ENCODE assay signal across 8 mouse cellular contexts in genomic region chr14:24067657-24068056, GRCm38 (mm10). TPM values are rescaled to one million over a fixed set of nuclear protein-coding genes. Genes with fewer than 3 reads are reported as not detected.
DNase-seq lines count a peak whose midpoint lies in the region; ATAC-seq and TF ChIP-seq lines count a peak whose summit lies in the region.
"Had no signal": no experiment of that assay in that cellular context is flagged by ENCODE, and none has a peak within 500 bp of the region (broad histone marks: within the 10 kb centered on the region; RNA-seq: fewer than 3 reads in every experiment).

No protein-coding gene starts in this region.

- H3K9me3 ChIP-seq in lung, embryonic 14.5 days (ENCODE audit: low read depth, low read length), result no peaks in the 10 kb centered on the region
- H3K9me3 ChIP-seq: stomach, embryonic 15.5 days had no signal

- H3K36me3 ChIP-seq in C2C12 (ENCODE audit: control insufficient read depth, insufficient read depth), result no peaks in the 10 kb centered on the region
- H3K36me3 ChIP-seq in lung, embryonic 14.5 days (ENCODE audit: insufficient read depth), result no peaks in the 10 kb centered on the region
- H3K36me3 ChIP-seq in testis, adult 2 months (ENCODE audit: control insufficient read depth, insufficient read depth, low read length), result no peaks in the 10 kb centered on the region; the same call in 1 of the 2 replicates
- H3K36me3 ChIP-seq: stomach, embryonic 15.5 days had no signal

- H3K79me3 ChIP-seq in C2C12 (ENCODE audit: low read depth), result no peaks in the 10 kb centered on the region

- no peak overlapping the region for H3K9ac ChIP-seq in lung, embryonic 14.5 days
- H3K9ac ChIP-seq: stomach, embryonic 15.5 days had no signal

- no peak overlapping the region for H3ac ChIP-seq in C2C12 (ENCODE audit: control insufficient read depth, insufficient read length, low read depth)

- H3K4me1 ChIP-seq in lung, embryonic 14.5 days (ENCODE audit: insufficient read depth), result no peaks in the 10 kb centered on the region
- H3K4me1 ChIP-seq in testis, adult 2 months (ENCODE audit: control insufficient read depth, insufficient read depth, low read length), result peaks cover 2% of the 10 kb centered on the region; the same call in 1 of the 2 replicates
- H3K4me1 ChIP-seq: stomach, embryonic 15.5 days had no signal

- H3K27ac ChIP-seq in lung, embryonic 14.5 days (ENCODE audit: low read depth), result no peak overlapping the region
- H3K27ac ChIP-seq in testis, adult 2 months (ENCODE audit: control insufficient read depth, insufficient read depth, low read depth, low read length), result no peak overlapping the region
- H3K27ac ChIP-seq: stomach, embryonic 15.5 days had no signal

- ATAC-seq in lung, embryonic 14.5 days (ENCODE audit: insufficient read depth), result no peak

- DNase-seq in 3134 (ENCODE audit: extremely low read depth, insufficient read length, low spot score), result peak; percentile 18
- peak; percentile 8 for DNase-seq in c-Kit-positive CD71-negative TER-119-negative erythroid progenitor cells, embryonic 14.5 days (ENCODE audit: low read depth)
- peak; percentile 34 to 64 for DNase-seq in frontal cortex, postnatal 10 days (ENCODE audit: low spot score in 2 of 2)
- peak; percentile 78 for DNase-seq in layer of hippocampus, adult 11-12 months (ENCODE audit: low spot score)
- peak; percentile 87 for DNase-seq in lung, embryonic 14.5 days

- TF ChIP-seq POLR2A in testis, adult 2 months (IDR thresholded peaks at IDR 0.05; ENCODE audit: control insufficient read depth, low read depth, low read length), result no peak

- H3K4me3 ChIP-seq in C2C12 (ENCODE audit: insufficient read depth, poor library complexity, severe bottlenecking), result no peak overlapping the region
- no peak overlapping the region for H3K4me3 ChIP-seq in lung, embryonic 14.5 days (ENCODE audit: low read depth, low read length)
- no peak overlapping the region for H3K4me3 ChIP-seq in testis, adult 2 months (ENCODE audit: control insufficient read depth, low read depth, low read length)
- H3K4me3 ChIP-seq: stomach, embryonic 15.5 days had no signal

- WGBS in lung, embryonic 14.5 days, result 39% methylated on average over 6 of the region's 6 CpGs

- no peaks in the 10 kb centered on the region for H3K79me2 ChIP-seq in C2C12 (ENCODE audit: control insufficient read depth, insufficient read depth)

- TF ChIP-seq CTCF in C2C12 (IDR thresholded peaks at IDR 0.05; ENCODE audit: control insufficient read depth, insufficient read depth, insufficient read length), result peak; percentile 59
- TF ChIP-seq CTCF in lung, embryonic 14.5 days (IDR thresholded peaks at IDR 0.05; ENCODE audit: low read depth), result peak; percentile 90
- TF ChIP-seq CTCF in testis, adult 2 months (IDR thresholded peaks at IDR 0.05; ENCODE audit: control insufficient read depth, insufficient read depth, insufficient replicate concordance, low read depth, low read length), result peak; percentile 61; the same call in 1 of the 2 replicates

- no peak overlapping the region for H3K4me2 ChIP-seq in lung, embryonic 14.5 days
- H3K4me2 ChIP-seq: stomach, embryonic 15.5 days had no signal

- H3K27me3 ChIP-seq in C2C12 (ENCODE audit: control insufficient read depth, insufficient read depth, insufficient read length), result peaks cover 5% of the 10 kb centered on the region
- H3K27me3 ChIP-seq in lung, embryonic 14.5 days (ENCODE audit: insufficient read depth, low read length), result no peaks in the 10 kb centered on the region
- H3K27me3 ChIP-seq in testis, adult 2 months (ENCODE audit: control insufficient read depth, insufficient read depth, low read length), result no peaks in the 10 kb centered on the region
- H3K27me3 ChIP-seq: stomach, embryonic 15.5 days had no signal

TF ChIP-seq in C2C12, 6 proteins besides CTCF, POLR2A, EP300 and RAD21:
- TF ChIP-seq FOSL1 (IDR thresholded peaks at IDR 0.05; ENCODE audit: insufficient read depth, low read length, poor library complexity, severe bottlenecking) (no peak), MAX (IDR thresholded peaks at IDR 0.05) (no peak), MYOG (IDR thresholded peaks at IDR 0.05; ENCODE audit: control insufficient read depth, extremely low read depth, insufficient read length) (no peak), USF1 (IDR thresholded peaks at IDR 0.05; ENCODE audit: low read depth) (no peak), CEBPB (IDR thresholded peaks at IDR 0.05; ENCODE audit: low read depth) (no peak), MYOD1 (IDR thresholded peaks at IDR 0.05; ENCODE audit: control insufficient read depth, insufficient read length, low read depth) (no peak)

RNA-seq across cellular contexts. Expression of gene Kcnma1, which starts 53.4 kb away (rescaled TPM):
- polyA plus RNA-seq in C2C12 (2012; fragmentation: generic; extraction: Trizol), result not detected
- 1.5 and 2.2 TPM in 2 replicates for polyA plus RNA-seq in lung, embryonic 14.5 days (2014; fragmentation: Nextera tagmentation; extraction: Ambion mirVana)
- 2.9 and 3.0 TPM in 2 replicates for polyA plus RNA-seq in testis, adult 2 months (2012; rRNA removed)

Comparison
In these comparisons a context has a peak if more than half of its experiments do, and no peak if none do; other contexts are left out.
1. DNase-seq: peak in every context shown above with its lines; median percentile 87 in lung, embryonic 14.5 days; 78 in layer of hippocampus, adult 11-12 months; 49 in frontal cortex, postnatal 10 days; 18 in 3134; 8 in c-Kit-positive CD71-negative TER-119-negative erythroid progenitor cells, embryonic 14.5 days.